Mouse (Mus musculus): Measurements from ENCODE around the gene Plscr4. TPM values are rescaled to one million over a fixed set of nuclear protein-coding genes. Genes with fewer than 3 reads are reported as not detected.

Gene Plscr4
- polyA plus RNA-seq, 1 experiment = not detected

- no peak overlapping the region for H3K27ac ChIP-seq (ENCODE audit: insufficient read depth, low read depth, low read length)
- no peaks in the 10 kb centered on the region for H3K4me1 ChIP-seq (ENCODE audit: control insufficient read depth, insufficient read depth, low read length)
- WGBS = 80% methylated on average over 3 of the region's 3 CpGs
- TF ChIP-seq POLR2A (IDR thresholded peaks at IDR 0.05; ENCODE audit: insufficient read depth, low read depth, low read length) (no peak), CTCF (IDR thresholded peaks at IDR 0.05; ENCODE audit: insufficient read depth, low read depth, low read length) (no peak)
- H3K4me3 ChIP-seq (ENCODE audit: insufficient read depth, low read depth, low read length) = no peak overlapping the region
Observed at GRCm38 (mm10) chr9:92490319-92490718, 33.1 kb downstream of the Plscr4 start.

GRCm38 (mm10) chr9:92491274-92491673, 34.1 kb downstream of the Plscr4 start:
- Histone ChIP-seq H3K27ac (ENCODE audit: insufficient read depth, low read depth, low read length) (no peak overlapping the region), H3K4me3 (ENCODE audit: insufficient read depth, low read depth, low read length) (no peak overlapping the region), H3K4me1 (ENCODE audit: control insufficient read depth, insufficient read depth, low read length) (no peaks in the 10 kb centered on the region)
- WGBS = 85% methylated on average over 2 of the region's 2 CpGs
- no peak for TF ChIP-seq POLR2A (IDR thresholded peaks at IDR 0.05; ENCODE audit: insufficient read depth, low read depth, low read length)
- no peak for TF ChIP-seq CTCF (IDR thresholded peaks at IDR 0.05; ENCODE audit: insufficient read depth, low read depth, low read length)

DNA sequence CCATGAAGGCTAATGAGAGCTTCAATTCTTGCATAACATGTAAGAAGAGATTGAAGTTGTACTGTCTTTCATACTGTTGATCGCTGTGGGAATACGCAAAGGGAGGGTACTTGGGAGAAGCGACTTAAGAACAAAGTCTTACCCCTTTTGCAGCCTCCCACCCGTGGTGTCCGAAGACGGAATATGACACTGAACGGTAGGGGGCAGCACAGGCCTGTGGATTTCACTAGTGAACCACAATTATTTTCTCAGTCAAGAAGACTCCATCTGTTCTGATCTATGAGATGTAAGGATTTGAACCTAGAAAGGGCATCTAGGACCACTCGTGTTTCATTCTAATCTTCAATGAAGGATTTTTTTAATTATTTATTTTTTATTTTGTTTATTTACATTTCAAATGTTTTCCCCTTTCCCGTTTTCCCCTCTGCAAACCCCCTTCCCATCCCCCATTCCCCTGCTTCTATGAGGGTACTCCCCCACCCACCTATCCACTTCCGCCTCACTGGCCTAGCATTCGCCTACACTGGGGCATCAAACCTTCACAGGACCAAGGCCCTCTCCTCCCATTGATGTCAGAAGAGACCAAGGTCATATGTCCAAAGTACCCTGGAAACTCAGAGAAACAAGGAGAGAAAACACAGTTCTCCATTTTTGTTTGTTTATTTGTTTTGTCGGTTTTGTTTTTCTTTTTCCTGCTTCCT, 42.7 kb downstream of the Plscr4 start:
- Histone ChIP-seq H3K4me3 (ENCODE audit: insufficient read depth, low read depth, low read length) (no peak overlapping the region), H3K4me1 (ENCODE audit: control insufficient read depth, insufficient read depth, low read length) (no peaks in the 10 kb centered on the region), H3K27ac (ENCODE audit: insufficient read depth, low read depth, low read length) (no peak overlapping the region)
- TF ChIP-seq POLR2A (IDR thresholded peaks at IDR 0.05; ENCODE audit: insufficient read depth, low read depth, low read length) (no peak), CTCF (IDR thresholded peaks at IDR 0.05; ENCODE audit: insufficient read depth, low read depth, low read length) (0 out of 2 replicates have a peak, but pooled peaks have one; percentile 34)
- 30% methylated on average over 12 of the region's 12 CpGs for WGBS

- TF ChIP-seq CTCF (IDR thresholded peaks at IDR 0.05; ENCODE audit: insufficient read depth, low read depth, low read length) = no peak
- TF ChIP-seq POLR2A (IDR thresholded peaks at IDR 0.05; ENCODE audit: insufficient read depth, low read depth, low read length) = no peak
- no peaks in the 10 kb centered on the region for H3K4me1 ChIP-seq (ENCODE audit: control insufficient read depth, insufficient read depth, low read length)
- H3K27ac ChIP-seq (ENCODE audit: insufficient read depth, low read depth, low read length) = no peak overlapping the region
- no peak overlapping the region for H3K4me3 ChIP-seq (ENCODE audit: insufficient read depth, low read depth, low read length)
- WGBS = 39% methylated on average over 3 of the region's 3 CpGs
Observed at GRCm38 (mm10) chr9:92504256-92504655, 47.1 kb downstream of the Plscr4 start.

GRCm38 (mm10) chr9:92504889-92505288, 47.7 kb downstream of the Plscr4 start:
- H3K27ac ChIP-seq (ENCODE audit: insufficient read depth, low read depth, low read length) = no peak overlapping the region
- TF ChIP-seq POLR2A (IDR thresholded peaks at IDR 0.05; ENCODE audit: insufficient read depth, low read depth, low read length) (no peak), CTCF (IDR thresholded peaks at IDR 0.05; ENCODE audit: insufficient read depth, low read depth, low read length) (no peak)
- H3K4me1 ChIP-seq (ENCODE audit: control insufficient read depth, insufficient read depth, low read length) = no peaks in the 10 kb centered on the region
- 86% methylated on average over 1 of the region's 1 CpGs for WGBS
- no peak overlapping the region for H3K4me3 ChIP-seq (ENCODE audit: insufficient read depth, low read depth, low read length)

- no peak overlapping the region for H3K4me3 ChIP-seq (ENCODE audit: insufficient read depth, low read depth, low read length)
- TF ChIP-seq CTCF (IDR thresholded peaks at IDR 0.05; ENCODE audit: insufficient read depth, low read depth, low read length) (no peak), POLR2A (IDR thresholded peaks at IDR 0.05; ENCODE audit: insufficient read depth, low read depth, low read length) (no peak)
- no peak overlapping the region for H3K27ac ChIP-seq (ENCODE audit: insufficient read depth, low read depth, low read length)
- H3K4me1 ChIP-seq (ENCODE audit: control insufficient read depth, insufficient read depth, low read length) = no peaks in the 10 kb centered on the region
Observed at GRCm38 (mm10) chr9:92511696-92512095, 54.5 kb downstream of the Plscr4 start.

GRCm38 (mm10) chr9:92517036-92517435, 59.9 kb downstream of the Plscr4 start:
- no peak for TF ChIP-seq POLR2A (IDR thresholded peaks at IDR 0.05; ENCODE audit: insufficient read depth, low read depth, low read length)
- TF ChIP-seq CTCF (IDR thresholded peaks at IDR 0.05; ENCODE audit: insufficient read depth, low read depth, low read length) = no peak
- 96% methylated on average over 12 of the region's 12 CpGs for WGBS
- Histone ChIP-seq H3K27ac (ENCODE audit: insufficient read depth, low read depth, low read length) (no peak overlapping the region), H3K4me3 (ENCODE audit: insufficient read depth, low read depth, low read length) (no peak overlapping the region), H3K4me1 (ENCODE audit: control insufficient read depth, insufficient read depth, low read length) (no peaks in the 10 kb centered on the region)

DNA sequence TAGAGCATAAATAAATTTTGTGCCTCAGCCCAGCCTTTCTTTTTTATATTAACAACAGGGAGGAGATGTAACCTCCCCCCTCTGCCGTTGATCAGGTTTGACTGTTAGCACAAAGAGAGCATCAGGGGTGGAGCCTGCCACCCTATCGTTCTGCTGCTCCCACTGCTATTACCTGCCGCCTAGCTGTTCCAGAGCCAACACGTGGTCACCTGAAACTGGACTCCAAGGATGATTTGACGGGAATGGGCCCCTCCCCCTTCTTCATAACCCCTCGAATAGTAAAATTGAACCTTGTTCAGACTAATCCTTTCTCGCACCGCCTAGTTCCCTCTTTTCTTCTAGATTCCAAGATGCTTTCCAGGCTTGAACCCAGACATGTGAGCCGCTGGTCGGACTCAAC, 63.6 kb downstream of the Plscr4 start:
- WGBS = 84% methylated on average over 10 of the region's 10 CpGs
- no peaks in the 10 kb centered on the region for H3K4me1 ChIP-seq (ENCODE audit: control insufficient read depth, insufficient read depth, low read length)
- TF ChIP-seq CTCF (IDR thresholded peaks at IDR 0.05; ENCODE audit: insufficient read depth, low read depth, low read length) (no peak), POLR2A (IDR thresholded peaks at IDR 0.05; ENCODE audit: insufficient read depth, low read depth, low read length) (no peak)
- H3K27ac ChIP-seq (ENCODE audit: insufficient read depth, low read depth, low read length) = no peak overlapping the region
- H3K4me3 ChIP-seq (ENCODE audit: insufficient read depth, low read depth, low read length) = no peak overlapping the region

DNA sequence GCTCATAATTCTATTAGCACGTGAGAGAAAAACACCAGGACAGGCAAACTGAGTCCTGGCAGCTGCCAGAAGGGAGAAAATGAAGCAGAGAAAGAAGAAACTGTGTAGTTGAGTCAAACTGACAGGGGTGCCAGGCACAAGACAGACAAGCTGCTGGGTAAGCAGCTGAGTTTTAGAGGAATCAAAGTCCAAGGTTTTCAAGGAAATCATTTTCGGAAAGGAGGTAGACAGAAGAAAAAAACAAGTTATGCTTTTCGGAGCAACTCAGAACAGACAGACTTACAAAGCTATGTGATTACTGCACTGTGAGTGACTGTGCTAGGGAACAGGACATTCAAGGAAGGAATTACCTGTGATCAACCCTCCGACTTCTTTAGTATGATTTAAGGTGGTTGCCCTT, 67.3 kb downstream of the Plscr4 start:
- Histone ChIP-seq H3K4me3 (ENCODE audit: insufficient read depth, low read depth, low read length) (no peak overlapping the region), H3K27ac (ENCODE audit: insufficient read depth, low read depth, low read length) (no peak overlapping the region), H3K4me1 (ENCODE audit: control insufficient read depth, insufficient read depth, low read length) (no peaks in the 10 kb centered on the region)
- WGBS = 80% methylated on average over 4 of the region's 4 CpGs
- TF ChIP-seq CTCF (IDR thresholded peaks at IDR 0.05; ENCODE audit: insufficient read depth, low read depth, low read length) (no peak), POLR2A (IDR thresholded peaks at IDR 0.05; ENCODE audit: insufficient read depth, low read depth, low read length) (no peak)
